Mouse (Mus musculus) fat pad, adult 2 months (tissue): ENCODE measurements around the gene Ints6.
"Not testable (repeated sequence)": the region's sequence is repeated elsewhere in the genome, so short reads cannot be mapped to it uniquely, and the experiment has no call there.

Source experiments
- DNase-seq: peaks from one replicate; pipeline ENCODE4 v3.0.0-alpha.2; 2011; ENCODE audit warnings: low read depth, low spot score; ENCODE audit errors: extremely low read depth

Gene Ints6

DNA sequence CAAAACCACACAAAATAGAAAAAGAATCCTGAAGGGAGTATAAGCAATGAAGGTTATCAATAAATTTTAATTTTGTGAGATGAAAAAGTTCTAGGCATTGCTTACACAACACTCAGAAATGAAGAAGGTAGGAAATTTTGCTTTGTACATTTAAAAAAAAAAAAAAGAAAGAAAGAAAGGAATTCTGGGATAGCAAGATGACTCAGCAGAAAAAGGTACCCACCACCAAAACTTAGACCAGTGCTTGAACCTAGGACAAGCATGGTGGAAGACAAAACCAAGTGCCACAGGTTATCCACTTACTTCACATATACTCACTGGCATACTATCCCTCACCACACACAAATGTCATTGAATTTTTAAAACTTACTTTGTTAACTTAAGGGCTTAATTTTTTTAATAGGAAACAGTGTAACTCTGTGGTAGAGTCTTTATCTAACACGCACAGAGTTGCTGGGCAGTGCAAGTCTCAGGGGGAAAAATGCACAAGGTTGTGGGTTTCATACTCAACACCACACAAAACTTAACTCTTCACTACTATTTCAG lies 5.8 kb downstream of the Ints6 start:
- DNase-seq = no peak

DNA sequence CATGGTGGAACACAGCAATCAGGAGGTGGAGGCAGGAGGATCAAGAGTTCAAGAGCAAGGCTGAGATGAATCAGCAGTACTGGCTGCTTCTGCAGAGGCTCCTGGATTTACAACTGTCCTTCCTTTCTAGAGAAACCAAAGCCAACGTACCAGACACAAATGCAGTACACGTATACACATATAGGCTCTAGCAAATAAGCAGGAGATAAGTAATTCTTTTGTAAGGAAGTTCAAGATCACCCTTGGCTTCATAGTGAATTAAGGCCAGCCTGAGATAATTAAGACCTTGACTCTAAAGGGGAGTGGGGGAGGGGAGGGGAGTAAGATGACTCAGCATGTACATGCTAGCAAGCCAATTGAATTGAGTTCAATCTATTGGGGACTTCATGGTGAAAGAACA lies 9.5 kb downstream of the Ints6 start:
- DNase-seq = no peak

DNA sequence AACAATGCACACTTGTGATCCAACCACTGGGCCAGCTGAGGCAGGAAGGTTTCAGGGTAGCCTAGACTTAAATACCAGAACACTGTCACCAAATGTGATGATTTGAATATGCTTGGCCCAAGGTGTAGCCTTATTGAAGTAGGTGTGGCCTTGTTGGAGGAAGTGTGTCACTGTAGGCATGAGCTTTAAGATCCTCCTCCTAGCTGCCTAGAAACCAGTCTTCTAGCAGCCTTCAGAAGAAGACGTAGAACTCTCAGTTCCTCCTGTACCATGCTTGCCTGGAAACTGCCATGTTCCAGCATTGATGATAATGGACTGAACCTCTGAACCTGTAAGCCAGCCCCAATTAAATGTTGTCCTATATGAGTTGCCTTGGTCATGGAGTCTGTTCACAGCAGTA lies 25.3 kb downstream of the Ints6 start:
- DNase-seq = no peak

DNA sequence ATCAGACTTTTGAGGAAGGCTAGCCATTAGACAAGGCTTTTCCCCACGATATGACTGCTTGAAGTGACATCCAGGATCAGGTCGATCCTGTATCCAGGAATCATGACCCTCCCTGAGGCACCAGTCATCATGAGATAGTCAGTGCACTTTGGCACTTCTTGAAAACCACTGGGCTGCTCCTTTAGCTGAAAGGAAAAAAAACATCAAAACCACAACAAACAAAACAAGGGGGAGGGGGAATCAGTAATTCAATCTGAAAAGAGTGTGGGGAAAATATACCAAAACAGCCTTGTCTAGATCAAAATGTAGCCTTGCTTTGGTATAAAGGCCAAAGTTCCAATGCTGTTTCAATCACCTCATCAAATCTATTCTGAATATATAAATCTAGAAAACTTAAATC lies 27.3 kb downstream of the Ints6 start:
- no peak for DNase-seq

DNA sequence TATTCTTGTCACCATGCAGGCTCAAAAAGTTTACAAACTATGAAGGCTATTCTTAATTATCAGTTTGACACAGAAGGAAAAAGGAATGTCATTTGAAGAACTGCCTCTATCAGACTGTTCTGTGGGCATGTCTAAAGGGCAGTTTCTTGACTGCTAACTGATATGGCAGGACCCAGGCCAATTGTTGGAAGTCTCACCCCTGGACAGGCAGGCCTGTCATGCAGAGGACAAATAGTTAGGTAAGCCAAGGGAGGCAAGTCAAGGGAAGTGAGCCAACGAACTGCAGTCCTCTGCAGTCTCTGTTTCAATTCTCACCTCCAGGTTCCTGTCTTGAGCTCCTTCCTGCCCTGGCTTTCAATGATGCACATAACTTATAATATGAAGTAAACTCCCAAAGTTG lies 29.1 kb downstream of the Ints6 start:
- DNase-seq = no peak

DNA sequence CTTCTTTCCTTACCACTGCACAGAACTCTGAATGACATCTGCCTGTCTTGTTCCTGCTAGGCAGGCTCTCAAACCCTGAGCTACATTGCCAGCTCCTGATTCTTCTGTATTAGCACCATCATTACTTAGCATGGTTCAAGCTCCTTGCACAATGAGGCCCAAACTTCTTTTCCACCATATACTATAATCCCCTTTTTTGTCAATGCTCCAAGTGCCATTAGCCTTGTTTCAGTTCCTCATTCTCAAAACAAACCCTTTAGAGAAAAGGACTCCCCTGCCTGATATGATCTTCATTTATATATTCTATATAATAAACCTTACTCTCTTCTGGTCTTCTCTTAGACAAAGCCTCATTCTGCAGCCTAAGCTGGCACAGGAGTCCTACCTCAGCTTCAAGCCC lies 36.4 kb downstream of the Ints6 start:
- no peak for DNase-seq

DNA sequence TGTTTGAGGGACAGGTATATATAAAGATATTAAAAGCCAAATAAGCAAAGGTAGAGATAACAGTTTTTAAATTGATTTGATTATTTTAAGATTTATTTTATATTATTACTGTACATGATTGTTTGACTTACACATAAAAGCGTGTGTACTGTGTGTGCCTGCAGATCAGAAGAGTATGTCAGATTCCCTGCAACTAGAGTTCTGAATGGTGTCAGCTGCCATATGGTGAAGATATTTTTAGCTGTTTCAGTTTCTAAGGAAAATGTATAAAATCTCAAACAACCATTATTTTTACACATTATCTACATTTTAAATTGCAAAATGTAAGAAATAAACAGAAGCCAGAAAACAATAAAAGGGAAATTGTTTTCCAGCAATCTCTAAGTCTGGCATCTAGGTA lies 39.3 kb downstream of the Ints6 start:
- no peak for DNase-seq

DNA sequence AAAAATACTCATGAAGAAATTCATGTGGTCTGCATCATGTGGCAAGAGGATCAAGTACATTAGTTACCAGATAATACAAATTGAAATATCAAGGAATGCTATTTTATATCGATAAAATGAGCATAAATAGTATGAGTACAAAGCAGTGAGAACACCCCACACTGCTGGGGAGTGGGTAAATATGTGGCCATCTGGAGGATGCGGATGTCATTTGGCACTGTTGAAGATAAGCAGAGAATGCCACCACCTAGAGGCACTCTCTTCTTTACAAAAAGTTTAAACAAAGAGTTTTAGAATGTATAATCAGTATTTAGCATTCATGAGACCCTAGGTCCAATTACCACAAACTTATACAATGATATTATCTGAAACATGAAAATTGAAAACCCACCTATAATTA lies 42.8 kb downstream of the Ints6 start:
- DNase-seq = no peak

DNA sequence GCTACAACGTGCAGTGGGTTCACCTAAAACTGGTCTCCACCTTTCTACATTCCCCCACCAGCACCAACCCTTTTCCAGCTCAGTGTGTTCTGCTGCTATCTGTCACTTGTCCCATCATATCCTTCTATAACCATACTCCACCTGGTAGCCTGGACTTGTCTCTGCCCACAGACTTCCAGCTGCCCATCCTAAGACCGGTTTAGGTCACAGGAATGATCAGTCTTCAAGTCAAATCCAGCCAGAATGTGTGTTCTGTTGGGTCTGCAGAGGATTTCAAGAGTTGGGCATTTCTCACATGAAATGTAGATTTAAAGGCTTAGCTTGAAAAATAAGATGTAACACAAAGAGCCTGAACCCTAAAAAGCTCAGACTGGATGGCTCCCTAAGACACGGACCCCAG lies 87.3 kb downstream of the Ints6 start:
- no peak for DNase-seq

DNA sequence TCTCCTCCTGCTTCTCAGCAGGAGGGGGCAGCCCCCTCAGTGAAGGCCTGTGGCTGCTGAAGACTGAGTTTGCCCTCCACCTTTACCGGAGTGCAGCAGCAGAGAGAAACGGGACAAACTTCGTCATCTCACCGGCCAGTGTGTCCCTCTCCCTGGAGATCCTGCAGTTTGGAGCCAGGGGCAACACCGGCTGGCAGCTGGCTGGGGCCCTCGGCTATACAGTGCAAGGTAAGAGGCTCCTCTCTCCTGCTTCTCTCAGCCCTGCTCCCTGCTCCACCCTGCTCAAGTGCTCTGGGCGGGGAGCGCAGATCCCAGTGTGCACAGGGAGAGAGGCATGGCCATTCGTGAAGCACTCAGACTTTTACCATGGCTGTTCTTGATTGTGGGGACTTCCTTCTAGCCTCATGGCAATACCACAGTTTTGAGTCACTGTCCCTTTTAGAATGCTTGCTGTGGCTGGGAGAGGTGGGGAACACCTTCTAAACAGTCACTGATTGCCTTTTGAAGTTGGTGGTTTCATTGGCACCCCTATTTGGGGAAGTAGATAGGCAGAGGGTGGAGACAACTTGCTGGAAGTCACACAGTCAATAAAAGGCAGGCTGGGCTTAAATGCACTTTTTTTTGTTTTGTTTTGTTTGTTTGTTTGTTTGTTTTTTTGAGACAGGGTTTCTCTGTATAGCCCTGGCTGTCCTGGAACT lies 95.8 kb downstream of the Ints6 start:
- DNase-seq = no peak

DNA sequence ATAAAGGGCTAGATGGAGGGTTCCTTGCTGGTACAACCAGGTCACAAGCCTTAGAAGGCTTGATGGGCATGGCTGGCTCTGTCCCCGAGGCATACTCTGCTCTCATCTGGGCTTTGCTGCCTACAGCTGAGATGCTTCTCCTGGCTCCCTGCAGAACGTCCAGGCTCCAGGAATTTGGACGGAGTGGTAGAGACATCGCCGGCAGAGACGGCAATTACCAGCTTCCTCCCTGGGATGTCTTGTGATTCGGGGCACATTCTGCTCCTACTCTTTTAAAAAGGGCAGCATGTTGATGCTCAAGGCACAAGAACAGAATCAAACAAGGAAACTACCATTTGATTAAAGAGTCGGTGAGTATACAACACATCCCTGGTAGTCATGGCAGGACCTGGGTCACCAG lies 97.6 kb downstream of the Ints6 start, which contains the start of gene Serpine3:
Serpine3 (plus strand) TSS at position 301 of the 400 bp plus-strand sequence.
- DNase-seq = no peak

DNA sequence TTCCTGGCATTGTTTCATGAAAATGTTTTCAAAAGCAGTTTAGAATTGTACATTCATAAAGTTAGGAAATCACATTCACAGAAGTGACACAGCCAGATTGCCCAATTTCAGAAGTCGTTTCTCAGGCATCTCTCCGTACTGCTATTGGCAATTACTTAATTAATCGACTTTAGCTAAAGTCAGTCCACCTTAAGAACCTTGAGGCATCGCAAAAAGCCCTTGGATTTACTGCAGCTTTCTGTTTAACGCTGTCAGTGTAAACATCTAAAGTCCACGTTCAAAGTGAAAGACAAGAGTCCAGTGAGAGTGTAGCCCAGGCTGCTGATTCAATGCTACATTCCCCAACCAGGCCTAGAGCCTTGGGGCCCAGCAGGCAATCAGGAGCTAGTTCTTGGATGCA lies 98.6 kb downstream of the Ints6 start:
- no peak for DNase-seq

DNA sequence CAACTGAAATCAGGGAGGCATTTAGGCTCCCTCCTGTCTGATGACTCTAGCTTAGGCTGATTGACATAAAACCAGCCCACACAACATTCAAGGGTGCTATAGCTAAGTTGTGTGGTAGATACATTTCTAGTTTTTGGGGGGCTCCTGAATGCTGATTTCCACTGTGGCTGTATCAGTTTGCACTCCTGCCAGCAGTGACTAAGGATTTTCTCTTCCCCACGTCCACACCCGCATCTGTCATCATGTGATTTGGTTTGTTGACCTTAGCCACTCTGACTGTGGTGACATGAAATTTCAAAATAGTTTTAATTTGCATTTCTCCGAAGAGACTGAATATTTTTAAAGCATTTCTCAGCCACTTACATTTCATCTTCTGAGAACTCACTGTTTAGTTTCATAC lies 103.5 kb downstream of the Ints6 start:
- DNase-seq = no peak

DNA sequence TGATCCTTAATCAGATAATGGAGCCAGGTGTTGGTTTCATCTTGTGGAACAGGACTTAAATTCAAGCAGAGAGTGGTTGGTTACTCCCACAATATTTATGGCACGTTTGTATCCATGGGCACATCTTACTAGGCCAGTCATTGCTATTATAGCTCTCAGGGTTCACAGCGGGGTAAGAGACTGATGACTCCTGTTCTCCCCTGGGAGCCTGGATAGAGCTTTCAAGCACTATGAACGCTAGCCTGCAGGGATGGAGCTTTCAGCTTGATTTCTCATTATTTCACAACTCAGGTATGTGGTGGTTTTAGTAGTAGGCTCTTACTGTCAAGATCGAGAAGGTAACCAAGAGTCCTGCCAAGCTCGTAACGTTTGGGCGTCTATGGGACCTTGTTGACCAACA lies 105.0 kb downstream of the Ints6 start:
- no peak for DNase-seq

DNA sequence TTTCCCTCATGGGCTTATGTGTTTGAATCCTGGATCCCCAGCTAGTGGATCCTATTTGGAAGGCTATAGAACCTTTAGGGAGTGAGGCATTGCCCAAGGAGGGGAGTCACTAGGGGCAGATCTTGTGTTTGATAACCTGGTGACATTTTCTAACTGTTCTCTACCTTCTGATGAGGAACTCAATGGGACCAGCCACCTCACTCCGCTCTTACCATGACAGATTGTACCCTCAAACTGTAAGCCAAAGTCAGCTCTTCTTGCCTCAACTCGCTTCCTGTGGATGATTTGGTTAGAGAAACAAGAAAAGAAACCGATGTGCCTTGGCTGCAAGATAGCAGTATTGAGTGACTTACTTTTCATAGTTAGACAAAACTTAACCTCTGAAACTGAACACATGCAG lies 109.2 kb downstream of the Ints6 start:
- DNase-seq = no peak

DNA sequence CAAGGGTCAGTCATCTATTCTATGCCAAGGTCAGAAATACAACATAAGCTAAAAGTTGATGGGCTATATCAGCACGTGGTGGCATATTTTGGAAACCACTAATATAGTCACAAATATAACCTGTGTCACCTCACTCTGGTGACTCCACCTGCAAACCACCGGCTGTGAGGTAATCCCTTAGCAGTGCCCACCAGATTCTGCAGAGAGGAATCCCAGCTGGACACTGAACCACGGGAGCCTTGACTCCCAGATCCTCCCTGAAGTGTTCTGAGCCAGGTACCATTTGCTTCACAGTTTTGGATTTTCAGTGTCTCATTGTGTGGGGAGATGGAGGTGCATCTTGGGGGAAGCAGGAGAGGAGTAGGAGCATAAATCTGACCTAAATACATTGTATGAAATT lies 110.6 kb downstream of the Ints6 start:
- DNase-seq = no peak

DNA sequence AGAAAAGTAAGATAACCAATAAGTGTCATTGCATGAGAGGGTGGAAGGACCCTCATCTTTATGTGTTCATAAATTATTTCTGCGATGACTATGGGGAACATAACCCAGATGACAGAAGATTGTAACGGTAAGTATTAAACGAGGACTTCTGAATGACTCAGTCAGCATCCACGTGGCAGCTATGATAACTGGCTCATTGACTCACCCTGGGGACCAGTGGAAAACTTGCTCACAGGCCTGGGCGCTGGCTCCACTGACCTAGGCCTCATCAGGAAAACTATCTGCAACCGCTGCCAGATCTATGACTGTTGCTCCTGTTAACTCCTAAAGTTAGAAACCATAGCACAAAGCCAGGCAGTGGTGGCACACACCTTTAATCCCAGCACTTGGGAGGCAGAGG lies 112.6 kb downstream of the Ints6 start:
- no peak for DNase-seq

DNA sequence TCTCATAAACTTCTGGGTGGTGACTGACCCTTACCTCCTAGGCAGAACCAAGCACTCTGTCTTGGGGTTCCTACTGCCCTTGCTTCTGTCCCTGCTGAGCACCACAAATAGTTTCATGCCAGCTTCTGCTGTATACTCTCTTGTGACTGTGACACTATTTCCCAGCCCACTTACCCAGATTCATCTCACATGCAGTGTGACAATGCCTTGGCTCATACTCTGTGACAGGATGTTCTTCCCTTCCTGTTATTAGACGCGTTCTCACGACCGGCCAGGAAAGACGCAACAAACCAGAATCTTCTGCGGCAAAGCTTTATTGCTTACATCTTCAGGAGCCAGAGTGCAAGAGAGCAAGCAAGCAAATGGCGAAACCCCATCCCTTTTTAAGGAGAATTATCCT lies 118.6 kb downstream of the Ints6 start:
- DNase-seq = not testable (repeated sequence)

DNA sequence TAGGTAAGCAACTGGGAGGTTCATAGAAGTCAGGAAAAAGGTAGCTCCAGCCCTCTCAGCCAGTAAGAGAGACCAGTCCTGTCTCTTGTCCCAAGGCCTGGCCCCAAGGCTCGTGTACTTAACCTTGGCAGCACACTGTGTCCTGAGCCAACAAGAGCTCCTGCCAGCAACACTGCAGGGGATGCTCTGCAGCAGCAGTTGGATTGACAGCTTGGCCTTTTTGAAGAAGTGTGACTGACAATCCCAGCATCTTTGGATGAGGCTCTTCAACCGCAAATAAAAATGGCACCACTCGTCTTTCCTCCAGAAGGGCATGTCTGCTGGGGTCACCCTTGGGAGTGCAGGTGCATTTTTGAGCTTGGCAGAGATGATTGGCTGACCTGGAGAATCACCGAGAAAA lies 120.6 kb downstream of the Ints6 start:
- DNase-seq = no peak

DNA sequence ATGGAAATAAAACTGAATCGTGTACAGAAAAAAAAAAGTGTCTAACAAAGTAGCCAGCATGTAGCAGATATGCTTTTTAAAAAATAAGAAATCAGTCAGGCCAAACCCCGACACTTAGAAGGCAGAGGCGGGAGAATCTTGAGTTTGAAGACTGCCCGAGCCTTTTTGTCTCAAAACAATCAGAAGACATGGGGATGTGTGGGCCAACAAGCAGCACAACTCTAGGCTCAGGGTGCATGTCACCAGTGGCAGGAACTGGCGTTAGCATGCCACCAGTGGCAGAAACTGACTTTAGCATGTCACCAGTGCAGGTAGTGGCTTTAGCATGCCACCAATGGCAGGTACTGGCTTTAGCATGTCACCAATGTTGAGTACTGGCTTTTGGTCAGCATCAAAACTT lies 121.4 kb downstream of the Ints6 start:
- no peak for DNase-seq

DNA sequence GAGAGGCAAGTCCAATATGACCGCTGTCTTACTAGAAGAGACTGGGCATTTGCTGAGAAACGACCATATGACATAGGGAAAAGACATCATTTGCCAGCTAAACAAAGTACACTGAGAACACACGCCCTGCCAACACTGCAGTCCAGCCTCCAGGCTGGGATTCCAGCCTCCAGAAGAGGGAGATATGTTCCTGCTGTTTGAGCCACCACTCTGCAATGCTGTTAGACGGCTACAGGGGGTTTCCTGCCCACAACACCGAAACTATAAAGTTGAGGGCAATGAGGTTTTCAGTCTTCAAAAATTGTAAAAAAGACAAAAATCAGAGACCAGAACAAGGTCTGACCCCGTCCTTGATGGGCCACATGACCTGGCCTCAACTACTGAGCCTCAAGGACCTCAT lies 121.9 kb downstream of the Ints6 start:
- DNase-seq = no peak

DNA sequence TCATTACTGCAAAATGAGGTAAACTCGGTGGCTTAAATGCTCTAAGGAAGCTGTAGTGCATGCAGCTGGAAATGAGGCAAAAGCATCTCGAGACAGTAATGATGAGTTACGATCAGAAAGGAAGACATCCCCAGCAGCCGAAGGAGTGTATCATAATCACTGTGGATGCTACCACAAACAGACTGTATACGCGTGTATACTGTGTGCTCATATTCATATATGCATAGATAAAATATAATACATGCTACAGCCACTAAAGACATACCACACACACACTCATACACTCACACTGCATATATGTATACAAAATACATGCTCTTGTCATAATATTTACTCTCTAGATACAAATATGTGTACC lies 122.6 kb downstream of the Ints6 start:
- DNase-seq = no peak
